Mouse (Mus musculus) granulocyte monocyte progenitor cell, adult 5-6 weeks (primary cell): ENCODE measurements around the gene Ptpn21. TPM values are rescaled to one million over a fixed set of nuclear protein-coding genes. Genes with fewer than 3 reads are reported as not detected.
A peak's percentile ranks its signal among the peaks of the same experiment; 100 is the strongest.

Experiments used
- ATAC-seq: replicated peaks from 2 replicates; pipeline ENCODE4 v1.8.0; 2016; ENCODE audit warnings: mild to moderate bottlenecking, moderate TSS enrichment, inconsistent platforms; ENCODE audit not compliant: poor library complexity, severe bottlenecking
- total RNA-seq, 2 experiments: library from RNA; stranded (forward) in 1 of 2; stranded (reverse) in 1 of 2; fragments of 200-712, 200-1000 nt in 1 of 2; fragments of >200 nt in 1 of 2; fragmentation: Nextera tagmentation in 1 of 2; gene quantifications; 2 replicates each; pipeline ENCODE4 v1.2.3; 2014 to 2017

Ptpn21 gene
- total RNA-seq, 2 experiments from 2014 or later = 3.2 to 4.7 TPM

DNA sequence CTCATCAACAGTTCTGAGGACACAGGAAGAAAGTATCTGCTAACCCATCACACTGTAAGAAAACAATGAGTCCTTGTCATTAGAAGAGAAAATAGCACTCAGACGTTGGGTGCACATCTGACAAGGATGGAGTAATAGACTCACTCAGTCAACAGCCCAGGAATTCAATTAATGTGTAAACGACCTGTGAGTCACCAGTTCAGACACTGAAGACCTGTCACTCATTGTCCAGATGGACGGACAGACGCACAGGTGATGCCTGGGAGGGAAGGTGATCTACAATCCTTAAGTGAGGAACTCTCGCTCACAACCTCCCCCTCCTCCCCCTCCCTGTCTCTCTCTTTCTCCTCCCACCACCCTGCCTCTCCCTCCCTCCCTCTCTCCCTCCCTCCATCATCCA lies 12.2 kb downstream of the Ptpn21 start:
- no peak for ATAC-seq

GRCm38 (mm10) chr12:98724224-98724623 lies 13.0 kb downstream of the Ptpn21 start:
- no peak for ATAC-seq

- ATAC-seq = no peak
These were observed 16.2 kb downstream of the Ptpn21 start for GRCm38 (mm10) chr12:98721030-98721429.

DNA sequence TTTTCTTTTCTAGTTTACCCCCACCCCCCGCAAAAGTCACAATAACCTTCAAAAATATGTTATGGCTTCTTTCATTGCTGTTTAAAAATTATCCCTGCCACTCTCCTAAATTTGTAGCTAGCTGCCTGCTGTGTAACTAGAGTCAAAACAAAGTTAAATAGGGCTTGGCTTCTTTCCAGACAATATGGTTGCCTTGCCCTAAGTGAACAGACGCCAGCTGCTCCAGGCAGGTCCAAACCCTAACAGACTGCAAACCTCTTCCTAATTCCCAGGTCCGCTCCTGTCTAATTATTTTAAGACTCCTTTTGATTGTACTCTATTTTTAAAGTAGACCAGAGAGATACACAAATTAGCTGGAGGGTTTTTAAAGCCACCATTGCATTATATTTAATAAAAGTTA lies 16.6 kb downstream of the Ptpn21 start:
- no peak for ATAC-seq

GRCm38 (mm10) chr12:98716142-98716541 lies 21.1 kb downstream of the Ptpn21 start:
- no peak for ATAC-seq

GRCm38 (mm10) chr12:98714757-98715156 lies 22.4 kb downstream of the Ptpn21 start:
- ATAC-seq = no peak

GRCm38 (mm10) chr12:98713621-98714103 lies 23.5 kb downstream of the Ptpn21 start:
- no peak for ATAC-seq

- no peak for ATAC-seq
These were observed 24.4 kb downstream of the Ptpn21 start for GRCm38 (mm10) chr12:98712819-98713218.

DNA sequence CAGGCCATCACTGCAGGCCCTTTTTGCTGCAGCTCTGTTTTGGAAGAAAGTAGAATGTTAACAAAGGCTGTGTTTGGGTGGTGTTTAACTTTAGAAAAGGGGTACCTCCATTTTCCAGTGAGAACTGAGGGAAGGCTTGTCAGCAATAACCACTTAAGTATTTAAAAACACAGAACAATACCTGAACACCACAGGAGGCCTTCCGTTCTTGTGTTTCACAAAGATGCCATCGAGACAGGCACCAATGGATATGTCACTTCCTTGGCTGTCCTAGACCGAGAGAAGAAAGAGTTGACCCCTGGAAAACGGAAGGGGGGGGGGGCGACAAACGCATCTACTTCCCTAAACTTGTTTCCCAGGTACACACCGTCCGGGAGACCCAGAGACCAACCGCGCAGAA lies 33.2 kb downstream of the Ptpn21 start:
- ATAC-seq = peak; percentile 44

DNA sequence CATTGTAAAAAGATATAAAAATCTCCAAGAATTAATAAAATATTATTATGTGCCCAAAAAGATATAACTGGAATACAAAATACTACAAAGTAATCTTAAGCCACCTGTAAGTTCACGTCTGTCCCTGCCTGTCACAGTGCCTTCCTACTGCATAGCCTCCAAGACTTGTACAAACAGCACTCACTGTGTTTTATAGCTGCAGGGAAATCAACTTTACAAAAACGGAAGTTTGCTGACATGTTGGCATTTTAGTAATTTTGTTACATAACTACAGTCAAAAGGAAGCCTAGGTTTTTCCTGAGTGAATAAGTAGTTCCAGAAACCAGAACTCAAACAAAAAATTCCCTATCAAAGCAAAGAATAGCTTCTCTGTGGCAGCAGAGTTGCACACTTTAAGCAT lies 33.7 kb downstream of the Ptpn21 start:
- ATAC-seq = peak; percentile 56

DNA sequence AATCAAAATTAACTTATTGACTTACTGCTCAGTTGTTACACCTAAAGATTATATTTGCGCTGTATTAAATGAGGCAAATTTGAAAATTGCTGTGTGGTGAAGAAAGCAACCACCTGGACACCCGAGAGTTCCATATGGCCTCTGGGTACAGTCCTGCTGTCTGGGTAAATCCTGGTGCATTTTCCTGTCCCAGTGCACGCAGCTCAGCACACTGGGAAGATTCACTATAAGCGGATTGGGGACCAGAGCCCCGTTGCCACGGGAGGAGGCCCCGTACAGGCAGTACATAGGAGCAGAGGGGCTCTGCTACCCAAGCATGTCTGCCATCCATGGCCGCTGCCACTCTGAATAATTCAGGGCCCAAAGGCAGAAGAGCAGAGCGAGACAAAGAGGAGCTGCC lies 35.6 kb downstream of the Ptpn21 start:
- ATAC-seq = no peak

GRCm38 (mm10) chr12:98697202-98697601 lies 40.0 kb downstream of the Ptpn21 start:
- ATAC-seq = no peak

- no peak for ATAC-seq
These were observed 47.0 kb downstream of the Ptpn21 start for GRCm38 (mm10) chr12:98690230-98690629.

GRCm38 (mm10) chr12:98683574-98683973 lies 53.6 kb downstream of the Ptpn21 start:
- no peak for ATAC-seq

GRCm38 (mm10) chr12:98683171-98683570 lies 54.0 kb downstream of the Ptpn21 start:
- ATAC-seq = no peak

DNA sequence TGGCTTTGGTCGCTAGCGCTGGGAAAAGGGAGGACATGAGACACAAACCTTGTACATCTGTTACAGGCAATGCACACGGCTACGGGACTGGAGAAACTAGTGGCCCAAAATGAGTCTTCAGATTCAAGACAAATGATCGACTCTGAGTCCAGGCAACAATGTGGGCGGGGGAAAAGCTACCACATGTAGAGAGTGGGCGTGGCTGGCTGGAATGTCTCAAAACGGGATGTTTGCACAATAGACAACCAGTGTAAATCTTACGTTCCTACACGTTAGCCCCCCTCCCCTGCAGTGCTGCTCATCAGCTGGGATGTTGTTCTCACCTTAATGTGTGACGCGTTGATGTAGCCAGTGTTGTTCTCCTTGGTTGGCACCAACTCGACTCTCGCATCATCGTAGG lies 55.0 kb downstream of the Ptpn21 start:
- 0 out of 2 replicates have a peak, but pooled peaks have one; percentile 13 for ATAC-seq

GRCm38 (mm10) chr12:98679906-98680305 lies 57.3 kb downstream of the Ptpn21 start:
- no peak for ATAC-seq

- ATAC-seq = peak; percentile 83
These were observed 59.9 kb downstream of the Ptpn21 start for GRCm38 (mm10) chr12:98677336-98677735.

GRCm38 (mm10) chr12:98676861-98677260 lies 60.3 kb downstream of the Ptpn21 start:
- ATAC-seq = no peak

GRCm38 (mm10) chr12:98674627-98675143 lies 62.5 kb downstream of the Ptpn21 start:
- peak; percentile 88 for ATAC-seq

- ATAC-seq = no peak
These were observed 63.3 kb downstream of the Ptpn21 start for GRCm38 (mm10) chr12:98673879-98674278.

GRCm38 (mm10) chr12:98670429-98670828 lies 66.8 kb downstream of the Ptpn21 start:
- ATAC-seq = no peak

DNA sequence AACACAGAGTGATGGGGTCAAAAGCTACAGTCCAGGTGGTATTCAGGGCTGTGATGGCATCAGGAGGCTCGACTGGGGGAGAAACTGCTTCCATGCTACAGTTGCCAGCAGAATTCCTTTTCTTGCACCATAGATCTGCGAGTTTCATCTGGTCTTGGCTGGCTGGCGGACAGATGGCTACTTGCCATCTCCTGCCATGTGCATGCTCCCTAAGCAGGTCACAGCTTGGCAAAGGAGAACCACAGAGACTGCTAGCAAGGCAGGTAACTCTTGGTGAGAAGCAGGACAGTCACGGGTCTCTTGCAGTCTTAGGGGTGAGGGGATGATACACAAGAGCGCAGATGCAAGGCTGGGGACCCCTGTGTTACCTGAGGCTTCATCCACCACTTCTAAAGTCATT lies 67.3 kb downstream of the Ptpn21 start:
- ATAC-seq = no peak
